Mouse (Mus musculus) E14TG2a.4 (cell line): ENCODE results near the gene Itgae.

Source experiments
- H3K27me3 ChIP-seq: 2 replicates; pipeline ENCODE4 v1.6.1; 2014; ENCODE audit warnings: low read length, control low read depth; ENCODE audit not compliant: insufficient read depth
- H3K36me3 ChIP-seq: 2 replicates; pipeline ENCODE4 v1.6.1; 2014; ENCODE audit warnings: low read length, control low read depth; ENCODE audit not compliant: insufficient read depth
- H3K4me1 ChIP-seq: replicated peaks from 2 replicates; pipeline ENCODE4 v1.6.1; 2014; ENCODE audit warnings: low read depth, low read length, control low read depth
- H3K4me3 ChIP-seq: replicated peaks from 2 replicates; pipeline ENCODE4 v1.5.1; 2014; ENCODE audit warnings: mild to moderate bottlenecking, low read length
- H3K9me3 ChIP-seq: 2 replicates; pipeline ENCODE4 v1.6.1; 2014; ENCODE audit warnings: low read length, control low read depth
- CTCF ChIP-seq: conservative IDR thresholded peaks from 2 replicates; pipeline ENCODE4 v1.5.1; 2014; ENCODE audit warnings: low read length
- NANOG ChIP-seq: IDR thresholded peaks from 2 replicates; pipeline ENCODE4 v1.6.1; 2014; ENCODE audit warnings: borderline replicate concordance, low read length, mixed read lengths
- POU5F1 ChIP-seq: IDR thresholded peaks from 2 replicates; pipeline ENCODE4 v1.6.1; 2014; ENCODE audit warnings: low read length, borderline replicate concordance

The Itgae gene

GRCm38 (mm10) chr11:73146975-73147365 is 56.6 kb downstream of the Itgae start:
- peaks cover 68% of the 10 kb centered on the region for H3K4me1 ChIP-seq
- TF ChIP-seq CTCF (no peak), NANOG (peak; percentile 36; the same call in 1 of the 2 replicates)
- no peak overlapping the region for H3K4me3 ChIP-seq
- no peaks in the 10 kb centered on the region for H3K9me3 ChIP-seq
- H3K36me3 ChIP-seq: no peaks in the 10 kb centered on the region
- H3K27me3 ChIP-seq: no peaks in the 10 kb centered on the region

GRCm38 (mm10) chr11:73148209-73148608 is 57.8 kb downstream of the Itgae start:
- TF ChIP-seq POU5F1 (no peak), CTCF (no peak), NANOG (no peak)
- Histone ChIP-seq H3K27me3 (no peaks in the 10 kb centered on the region), H3K4me3 (no peak overlapping the region)

GRCm38 (mm10) chr11:73155071-73155470 is 64.7 kb downstream of the Itgae start:
- H3K9me3 ChIP-seq: no peaks in the 10 kb centered on the region
- peaks cover 7% of the 10 kb centered on the region for H3K4me1 ChIP-seq
- H3K36me3 ChIP-seq: no peaks in the 10 kb centered on the region
- peaks cover 53% of the 10 kb centered on the region for H3K27me3 ChIP-seq
- no peak overlapping the region for H3K4me3 ChIP-seq
- no peak for TF ChIP-seq POU5F1
- no peak for TF ChIP-seq CTCF
- no peak for TF ChIP-seq NANOG

More at GRCm38 (mm10) chr11:73148209-73148608, 57.8 kb downstream of the Itgae start:
- Histone ChIP-seq H3K9me3 (no peaks in the 10 kb centered on the region), H3K36me3 (no peaks in the 10 kb centered on the region), H3K4me1 (peaks cover 59% of the 10 kb centered on the region)

GRCm38 (mm10) chr11:73159957-73160810 is 69.8 kb downstream of the Itgae start, which contains the start of gene P2rx5:
Gene P2rx5 (plus strand): TSS chr11:73160421.
- H3K4me1 ChIP-seq: peaks cover 16% of the 10 kb centered on the region
- peak within 1 kb of the TSS; percentile 77 for H3K4me3 ChIP-seq
- peaks cover 65% of the 10 kb centered on the region for H3K27me3 ChIP-seq
- no peaks in the 10 kb centered on the region for H3K36me3 ChIP-seq
- H3K9me3 ChIP-seq: no peaks in the 10 kb centered on the region
- TF ChIP-seq NANOG: no peak
- no peak for TF ChIP-seq POU5F1
- TF ChIP-seq CTCF: no peak

- peak overlapping the region; percentile 77 for H3K4me3 ChIP-seq
- H3K36me3 ChIP-seq: no peaks in the 10 kb centered on the region
- peaks cover 59% of the 10 kb centered on the region for H3K27me3 ChIP-seq
- TF ChIP-seq CTCF (no peak), NANOG (no peak), POU5F1 (no peak)
- peaks cover 16% of the 10 kb centered on the region for H3K4me1 ChIP-seq
- H3K9me3 ChIP-seq: no peaks in the 10 kb centered on the region
Measured at GRCm38 (mm10) chr11:73160811-73161200, 70.4 kb downstream of the Itgae start.

GRCm38 (mm10) chr11:73161616-73162015 is 71.2 kb downstream of the Itgae start:
- H3K4me1 ChIP-seq: peaks cover 22% of the 10 kb centered on the region
- no peak for TF ChIP-seq POU5F1
- TF ChIP-seq CTCF: no peak
- TF ChIP-seq NANOG: no peak
- H3K9me3 ChIP-seq: no peaks in the 10 kb centered on the region

GRCm38 (mm10) chr11:73162284-73162683 is 71.9 kb downstream of the Itgae start:
- Histone ChIP-seq H3K27me3 (peaks cover 48% of the 10 kb centered on the region), H3K36me3 (no peaks in the 10 kb centered on the region), H3K4me1 (peaks cover 29% of the 10 kb centered on the region), H3K4me3 (no peak overlapping the region), H3K9me3 (no peaks in the 10 kb centered on the region)
- TF ChIP-seq CTCF (no peak), POU5F1 (no peak), NANOG (no peak)

More at GRCm38 (mm10) chr11:73161616-73162015, 71.2 kb downstream of the Itgae start:
- H3K36me3 ChIP-seq: no peaks in the 10 kb centered on the region
- peaks cover 55% of the 10 kb centered on the region for H3K27me3 ChIP-seq
- H3K4me3 ChIP-seq: no peak overlapping the region

- peak overlapping the region; percentile 68 for H3K4me3 ChIP-seq
- H3K9me3 ChIP-seq: no peaks in the 10 kb centered on the region
- H3K36me3 ChIP-seq: peaks cover 33% of the 10 kb centered on the region
- no peak for TF ChIP-seq POU5F1
- no peak for TF ChIP-seq CTCF
- TF ChIP-seq NANOG: no peak
- H3K4me1 ChIP-seq: peaks cover 55% of the 10 kb centered on the region
- H3K27me3 ChIP-seq: no peaks in the 10 kb centered on the region; the same call in 1 of the 2 replicates
Measured at GRCm38 (mm10) chr11:73168071-73168470, 77.7 kb downstream of the Itgae start.

GRCm38 (mm10) chr11:73168576-73168975 is 78.2 kb downstream of the Itgae start:
- no peak for TF ChIP-seq POU5F1
- TF ChIP-seq NANOG: no peak
- no peak for TF ChIP-seq CTCF
- H3K9me3 ChIP-seq: no peaks in the 10 kb centered on the region
- H3K36me3 ChIP-seq: peaks cover 38% of the 10 kb centered on the region
- peak overlapping the region; percentile 68 for H3K4me3 ChIP-seq
- H3K4me1 ChIP-seq: peaks cover 60% of the 10 kb centered on the region
- no peaks in the 10 kb centered on the region; the same call in 1 of the 2 replicates for H3K27me3 ChIP-seq
